Mouse (Mus musculus) olfactory bulb, adult 2 months (tissue): ENCODE measurements at regions not wholly inside any gene's neighbourhood (a gene's known extent, or its start where the extent isn't known, plus 50 kb on each side); places are given as distances from the start of the nearest gene placed in this dataset.

Source experiments
- CTCF ChIP-seq: fragments of 200-500 bp; IDR thresholded peaks from 2 replicates; pipeline ENCODE4 v1.5.1; 2012; ENCODE audit warnings: low read depth, mild to moderate bottlenecking, low read length, moderate library complexity; ENCODE audit not compliant: insufficient read depth
- POLR2A ChIP-seq: fragments of 200-500 bp; IDR thresholded peaks from 2 replicates; pipeline ENCODE4 v1.6.1; 2012; ENCODE audit warnings: mild to moderate bottlenecking, low read depth, low read length, moderate library complexity; ENCODE audit not compliant: insufficient read depth

GRCm38 (mm10) chr14:100359881-100360280, 75.4 kb upstream of the Klf12 start:
- TF ChIP-seq POLR2A (no peak), CTCF (no peak)
